ENCODE assay signal across 32 mouse cellular contexts in the genomic region with DNA sequence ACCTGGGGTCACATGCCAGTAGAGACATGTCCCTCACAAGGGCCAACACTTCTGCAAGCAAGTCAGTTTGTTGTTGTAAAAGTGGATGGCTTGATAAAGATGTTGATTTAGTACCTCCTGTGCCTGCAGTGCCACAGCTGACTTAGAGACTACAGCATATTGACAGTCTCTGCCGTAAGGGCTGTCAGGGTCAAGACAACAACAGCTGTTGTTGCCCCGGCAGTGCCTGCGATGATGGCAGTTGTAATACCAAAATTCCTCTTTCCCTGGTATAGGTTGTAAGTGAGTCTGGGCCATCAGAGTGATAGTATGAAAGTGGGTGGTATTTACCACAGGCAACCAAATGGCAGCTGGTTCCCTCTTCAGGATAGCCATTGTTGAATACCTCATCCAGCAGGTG.
"Had no signal": no experiment of that assay in that cellular context is flagged by ENCODE, and none has a peak within 500 bp of the region (broad histone marks: within the 10 kb centered on the region; RNA-seq: fewer than 3 reads in every experiment).

No protein-coding gene starts in this region.

- H3K27me3 ChIP-seq: limb, embryonic 12.5 days; limb, embryonic 13.5 days; limb, embryonic 15.5 days; liver, embryonic 12.5 days; liver, embryonic 13.5 days; liver, embryonic 15.5 days; lung, embryonic 15.5 days; megakaryocyte, embryonic 14.5 days; midbrain, embryonic 12.5 days; midbrain, embryonic 13.5 days; midbrain, embryonic 15.5 days; neural tube, embryonic 12.5 days; neural tube, embryonic 13.5 days had no signal

- H3K4me3 ChIP-seq: limb, embryonic 10.5 days; limb, embryonic 12.5 days; limb, embryonic 13.5 days; limb, embryonic 15.5 days; liver, embryonic 12.5 days; liver, embryonic 13.5 days; liver, embryonic 15.5 days; lung, embryonic 15.5 days; megakaryocyte, embryonic 14.5 days; midbrain, embryonic 10.5 days; midbrain, embryonic 12.5 days; midbrain, embryonic 13.5 days; midbrain, embryonic 15.5 days; neural tube, embryonic 12.5 days; neural tube, embryonic 13.5 days had no signal

- ATAC-seq: liver, embryonic 12.5 days; liver, postnatal 0 days; lung, postnatal 0 days; midbrain, embryonic 13.5 days; midbrain, embryonic 15.5 days; midbrain, embryonic 16.5 days had no signal

- H3K27ac ChIP-seq: limb, embryonic 10.5 days; limb, embryonic 12.5 days; limb, embryonic 13.5 days; limb, embryonic 15.5 days; liver, embryonic 12.5 days; liver, embryonic 13.5 days; liver, embryonic 14.5 days; liver, embryonic 15.5 days; lung, embryonic 15.5 days; macrophage; midbrain, embryonic 10.5 days; midbrain, embryonic 12.5 days; midbrain, embryonic 13.5 days; midbrain, embryonic 15.5 days; neural tube, embryonic 12.5 days; neural tube, embryonic 13.5 days had no signal

- H3K36me3 ChIP-seq: limb, embryonic 13.5 days; limb, embryonic 15.5 days; liver, embryonic 13.5 days; lung, embryonic 15.5 days; midbrain, embryonic 12.5 days; midbrain, embryonic 13.5 days; midbrain, embryonic 15.5 days; neural tube, embryonic 12.5 days; neural tube, embryonic 13.5 days had no signal

- H3K9me3 ChIP-seq: limb, embryonic 10.5 days; limb, embryonic 12.5 days; limb, embryonic 13.5 days; limb, embryonic 15.5 days; liver, embryonic 12.5 days; liver, embryonic 13.5 days; liver, embryonic 15.5 days; lung, embryonic 15.5 days; megakaryocyte, embryonic 14.5 days; midbrain, embryonic 10.5 days; midbrain, embryonic 12.5 days; midbrain, embryonic 13.5 days; midbrain, embryonic 15.5 days; neural tube, embryonic 12.5 days; neural tube, embryonic 13.5 days had no signal

- H3K4me1 ChIP-seq: limb, embryonic 10.5 days; limb, embryonic 13.5 days; limb, embryonic 15.5 days; liver, embryonic 12.5 days; lung, embryonic 15.5 days; midbrain, embryonic 10.5 days; midbrain, embryonic 12.5 days had no signal

- DNase-seq: left cerebral cortex, postnatal 4 days; liver; liver, embryonic 13.5 days; liver, postnatal 0 days; lung, adult 18-20 months; lung, adult 2 months; lung, embryonic 14.5 days; lung, postnatal 10 days; lung, postnatal 14 days; lung, postnatal 36 days; lung, postnatal 4 days; midbrain, embryonic 14.5 days had no signal

- H3K9ac ChIP-seq: limb, embryonic 12.5 days; limb, embryonic 13.5 days; limb, embryonic 15.5 days; liver, embryonic 12.5 days; liver, embryonic 13.5 days; liver, embryonic 14.5 days; liver, embryonic 15.5 days; liver, postnatal 0 days; lung, embryonic 14.5 days; lung, embryonic 15.5 days; midbrain, embryonic 12.5 days; midbrain, embryonic 13.5 days; midbrain, embryonic 15.5 days; neural tube, embryonic 12.5 days; neural tube, embryonic 13.5 days had no signal

- H3K4me2 ChIP-seq: limb, embryonic 12.5 days; limb, embryonic 13.5 days; limb, embryonic 15.5 days; liver, embryonic 11.5 days; liver, embryonic 12.5 days; liver, embryonic 13.5 days; liver, embryonic 15.5 days; lung, embryonic 14.5 days; lung, embryonic 15.5 days; midbrain, embryonic 11.5 days; midbrain, embryonic 12.5 days; midbrain, embryonic 13.5 days; midbrain, embryonic 15.5 days; neural tube, embryonic 12.5 days; neural tube, embryonic 13.5 days had no signal
